Mouse (Mus musculus): ENCODE results near the gene Tmem184b. TPM values are rescaled to one million over a fixed set of nuclear protein-coding genes. Genes with fewer than 3 reads are reported as not detected.

Gene Tmem184b
- total RNA-seq, 2 experiments from 2014 or later, result 26.1 to 36.7 TPM

GRCm38 (mm10) chr15:79438816-79439215 lies 35.4 kb upstream of the Tmem184b start:
- intact Hi-C loops (cut with DNase I), result loop anchor here (2.0 kb wide), 1 partner anchor 18 kb away; no protein-coding TSS in a partner anchor
- no peak for TF ChIP-seq CTCF (IDR thresholded peaks at IDR 0.05)
- no peak for DNase-seq
- Histone ChIP-seq H3K4me3 (peak overlapping the region; percentile 96), H3K27ac (peak overlapping the region; percentile 99)

- DNase-seq, result peak; percentile 50
- intact Hi-C loops (cut with DNase I), result loop anchor here (2.0 kb wide), 1 partner anchor 18 kb away; no protein-coding TSS in a partner anchor
- no peak for TF ChIP-seq CTCF (IDR thresholded peaks at IDR 0.05)
- Histone ChIP-seq H3K4me3 (peak overlapping the region; percentile 96), H3K27ac (peak overlapping the region; percentile 99)
Observed at GRCm38 (mm10) chr15:79438209-79438810, 34.9 kb upstream of the Tmem184b start.

- no peak for DNase-seq
- Histone ChIP-seq H3K4me3 (peak overlapping the region; percentile 96; the same call in 1 of the 2 replicates), H3K27ac (peak overlapping the region; percentile 99)
- no peak for TF ChIP-seq CTCF (IDR thresholded peaks at IDR 0.05)
- intact Hi-C loops (cut with DNase I), result loop anchor here (2.0 kb wide), 2 partner anchors 17 to 35 kb away; partner anchors contain the start of gene Tmem184b
Observed at GRCm38 (mm10) chr15:79437541-79438208, 34.3 kb upstream of the Tmem184b start.

GRCm38 (mm10) chr15:79436481-79436921 lies 33.1 kb upstream of the Tmem184b start:
- intact Hi-C loops (cut with DNase I), result loop anchor here (2.0 kb wide), 1 partner anchor 34 kb away; the partner anchor contains the start of gene Tmem184b
- peak; percentile 57 for DNase-seq
- no peak for TF ChIP-seq CTCF (IDR thresholded peaks at IDR 0.05)
- peak overlapping the region; percentile 47 for H3K4me3 ChIP-seq
- peak overlapping the region; percentile 99 for H3K27ac ChIP-seq

- TF ChIP-seq CTCF (IDR thresholded peaks at IDR 0.05), result no peak
- Histone ChIP-seq H3K27ac (peak overlapping the region; percentile 99), H3K4me3 (peak overlapping the region; percentile 47)
- intact Hi-C loops (cut with DNase I), result no loop called here
- peak; percentile 75 for DNase-seq
Observed at GRCm38 (mm10) chr15:79435191-79435671, 31.9 kb upstream of the Tmem184b start.

- TF ChIP-seq CTCF (IDR thresholded peaks at IDR 0.05), result no peak
- peak overlapping the region; percentile 44 for H3K4me3 ChIP-seq
- H3K27ac ChIP-seq, result peak overlapping the region; percentile 69
- intact Hi-C loops (cut with DNase I), result no loop called here
- DNase-seq, result peak; percentile 56
Observed at GRCm38 (mm10) chr15:79432892-79433291, 29.5 kb upstream of the Tmem184b start.

GRCm38 (mm10) chr15:79432328-79432727 lies 29.0 kb upstream of the Tmem184b start:
- no peak for TF ChIP-seq CTCF (IDR thresholded peaks at IDR 0.05)
- intact Hi-C loops (cut with DNase I), result no loop called here
- peak overlapping the region; percentile 69 for H3K27ac ChIP-seq
- no peak overlapping the region; the same call in 1 of the 2 replicates for H3K4me3 ChIP-seq
- DNase-seq, result no peak

- Histone ChIP-seq H3K4me3 (no peak overlapping the region), H3K27ac (peak overlapping the region; percentile 69; the same call in 1 of the 2 replicates)
- intact Hi-C loops (cut with DNase I), result no loop called here
- no peak for DNase-seq
- TF ChIP-seq CTCF (IDR thresholded peaks at IDR 0.05), result no peak
Observed at GRCm38 (mm10) chr15:79431925-79432324, 28.6 kb upstream of the Tmem184b start.

- Histone ChIP-seq H3K4me3 (no peak overlapping the region), H3K27ac (no peak overlapping the region)
- DNase-seq, result no peak
- intact Hi-C loops (cut with DNase I), result no loop called here
- no peak for TF ChIP-seq CTCF (IDR thresholded peaks at IDR 0.05)
Observed at GRCm38 (mm10) chr15:79430461-79431000, 27.2 kb upstream of the Tmem184b start.

GRCm38 (mm10) chr15:79429994-79430393 lies 26.6 kb upstream of the Tmem184b start:
- H3K27ac ChIP-seq, result no peak overlapping the region
- intact Hi-C loops (cut with DNase I), result no loop called here
- no peak for DNase-seq
- TF ChIP-seq CTCF (IDR thresholded peaks at IDR 0.05), result no peak
- no peak overlapping the region for H3K4me3 ChIP-seq

GRCm38 (mm10) chr15:79429527-79429926 lies 26.2 kb upstream of the Tmem184b start:
- no peak for TF ChIP-seq CTCF (IDR thresholded peaks at IDR 0.05)
- H3K27ac ChIP-seq, result no peak overlapping the region
- no peak overlapping the region for H3K4me3 ChIP-seq
- intact Hi-C loops (cut with DNase I), result no loop called here
- no peak for DNase-seq

- H3K4me3 ChIP-seq, result no peak overlapping the region
- TF ChIP-seq CTCF (IDR thresholded peaks at IDR 0.05), result no peak
- DNase-seq, result no peak
- no peak overlapping the region for H3K27ac ChIP-seq
- intact Hi-C loops (cut with DNase I), result no loop called here
Observed at GRCm38 (mm10) chr15:79428616-79429015, 25.2 kb upstream of the Tmem184b start.

- Histone ChIP-seq H3K4me3 (no peak overlapping the region), H3K27ac (no peak overlapping the region)
- intact Hi-C loops (cut with DNase I), result no loop called here
- DNase-seq, result no peak
- no peak for TF ChIP-seq CTCF (IDR thresholded peaks at IDR 0.05)
Observed at GRCm38 (mm10) chr15:79427516-79427915, 24.1 kb upstream of the Tmem184b start.

All from gastrocnemius, adult 2 months (tissue).